Mouse (Mus musculus) bone marrow macrophage, adult 2 months (primary cell): ENCODE results near the gene Ctbp2.

Source experiments
- CTCF ChIP-seq: IDR thresholded peaks from 2 replicates; pipeline ENCODE4 v1.5.1; 2012; ENCODE audit warnings: low read depth, mild to moderate bottlenecking, low read length, moderate library complexity
- POLR2A ChIP-seq: IDR thresholded peaks from 2 replicates; pipeline ENCODE4 v1.6.1; 2012; ENCODE audit warnings: mild to moderate bottlenecking, low read depth, low read length, borderline replicate concordance

- TF ChIP-seq CTCF (no peak), POLR2A (no peak)
Observed at GRCm38 (mm10) chr7:133112351-133112831, 11.8 kb downstream of the Ctbp2 start.
